Mouse (Mus musculus): Measurements from ENCODE around the gene Samd4b. TPM values are rescaled to one million over a fixed set of nuclear protein-coding genes. Genes with fewer than 3 reads are reported as not detected.
"Not testable (repeated sequence)": the region's sequence is repeated elsewhere in the genome, so short reads cannot be mapped to it uniquely, and the experiment has no call there.

Gene Samd4b
- total and polyA plus RNA-seq, 2 experiments from 2014 or later = 19.2 to 56.0 TPM

- peak within 1 kb of the TSS; percentile 64 for H3K4me3 ChIP-seq (ENCODE audit: low read depth, low read length)
- DNase-seq (ENCODE audit: low spot score) = peak; percentile 100
- no peaks in the 10 kb centered on the region for H3K27me3 ChIP-seq (ENCODE audit: insufficient read depth, low read length)
- peak within 1 kb of the TSS; percentile 78 for H3K9ac ChIP-seq (replicated peaks; ENCODE audit: low read length, poor library complexity, severe bottlenecking)
- peaks cover 35% of the 10 kb centered on the region for H3K36me3 ChIP-seq (ENCODE audit: insufficient read depth, low read length)
- 0 out of 2 replicates have a peak, but pooled peaks cover 3% of the 10 kb centered on the region for H3K4me1 ChIP-seq (ENCODE audit: insufficient read depth, low read length)
- H3K27ac ChIP-seq (ENCODE audit: low read depth, low read length) = peak within 1 kb of the TSS; percentile 77
- under 1% methylated on average over 58 of the region's 58 CpGs for WGBS
- peak; percentile 97 for ATAC-seq (ENCODE audit: low FRiP score)
- peak; percentile 12; the same call in 1 of the 2 replicates for TF ChIP-seq CTCF (IDR thresholded peaks at IDR 0.05)
- no peaks in the 10 kb centered on the region for H3K9me3 ChIP-seq (ENCODE audit: low read length)
- peak within 1 kb of the TSS; percentile 89 for H3K4me2 ChIP-seq (ENCODE audit: low read depth, low read length, poor library complexity, severe bottlenecking)
Measured at GRCm38 (mm10) chr7:28392429-28393271, 205.3 kb downstream of the Samd4b start, which contains the start of the genes Med29 and Paf1. Med29 (minus strand) TSS chr7:28392708. Paf1 (plus strand) TSS chr7:28392951.

GRCm38 (mm10) chr7:28390331-28390730, 207.6 kb downstream of the Samd4b start:
- DNase-seq (ENCODE audit: low spot score) (no peak), ATAC-seq (ENCODE audit: low FRiP score) (no peak)
- Histone ChIP-seq H3K4me1 (ENCODE audit: insufficient read depth, low read length) (0 out of 2 replicates have a peak, but pooled peaks cover 3% of the 10 kb centered on the region), H3K9ac (replicated peaks; ENCODE audit: low read length, poor library complexity, severe bottlenecking) (no peak overlapping the region), H3K27me3 (ENCODE audit: insufficient read depth, low read length) (no peaks in the 10 kb centered on the region), H3K4me2 (ENCODE audit: low read depth, low read length, poor library complexity, severe bottlenecking) (no peak overlapping the region), H3K4me3 (ENCODE audit: low read depth, low read length) (no peak overlapping the region), H3K9me3 (ENCODE audit: low read length) (no peaks in the 10 kb centered on the region), H3K27ac (ENCODE audit: low read depth, low read length) (no peak overlapping the region), H3K36me3 (ENCODE audit: insufficient read depth, low read length) (peaks cover 28% of the 10 kb centered on the region)
- WGBS = 95% methylated on average over 3 of the region's 3 CpGs
- no peak for TF ChIP-seq CTCF (IDR thresholded peaks at IDR 0.05)

- not testable (repeated sequence) for H3K9me3 ChIP-seq (ENCODE audit: low read length); H3K27ac ChIP-seq (ENCODE audit: low read depth, low read length); ATAC-seq (ENCODE audit: low FRiP score); H3K9ac ChIP-seq (replicated peaks; ENCODE audit: low read length, poor library complexity, severe bottlenecking); H3K27me3 ChIP-seq (ENCODE audit: insufficient read depth, low read length); DNase-seq (ENCODE audit: low spot score); H3K4me3 ChIP-seq (ENCODE audit: low read depth, low read length); H3K4me2 ChIP-seq (ENCODE audit: low read depth, low read length, poor library complexity, severe bottlenecking); H3K4me1 ChIP-seq (ENCODE audit: insufficient read depth, low read length)
- peaks cover 23% of the 10 kb centered on the region for H3K36me3 ChIP-seq (ENCODE audit: insufficient read depth, low read length)
- 87% methylated on average over 7 of the region's 7 CpGs for WGBS
Measured at GRCm38 (mm10) chr7:28387384-28387783, 210.6 kb downstream of the Samd4b start.

- not testable (repeated sequence) for H3K4me3 ChIP-seq (ENCODE audit: low read depth, low read length); H3K4me1 ChIP-seq (ENCODE audit: insufficient read depth, low read length); H3K9ac ChIP-seq (replicated peaks; ENCODE audit: low read length, poor library complexity, severe bottlenecking); H3K4me2 ChIP-seq (ENCODE audit: low read depth, low read length, poor library complexity, severe bottlenecking); DNase-seq (ENCODE audit: low spot score); H3K27me3 ChIP-seq (ENCODE audit: insufficient read depth, low read length); H3K9me3 ChIP-seq (ENCODE audit: low read length); ATAC-seq (ENCODE audit: low FRiP score); H3K27ac ChIP-seq (ENCODE audit: low read depth, low read length)
- WGBS = 82% methylated on average over 6 of the region's 6 CpGs
- H3K36me3 ChIP-seq (ENCODE audit: insufficient read depth, low read length) = peaks cover 23% of the 10 kb centered on the region
Measured at GRCm38 (mm10) chr7:28386877-28387276, 211.1 kb downstream of the Samd4b start.

GRCm38 (mm10) chr7:28386462-28386861, 211.5 kb downstream of the Samd4b start:
- TF ChIP-seq CTCF (IDR thresholded peaks at IDR 0.05) = peak; percentile 85
- Histone ChIP-seq H3K9ac (replicated peaks; ENCODE audit: low read length, poor library complexity, severe bottlenecking) (0 out of 2 replicates have a peak overlapping the region, but pooled peaks have one; percentile 8), H3K4me2 (ENCODE audit: low read depth, low read length, poor library complexity, severe bottlenecking) (no peak overlapping the region), H3K4me3 (ENCODE audit: low read depth, low read length) (no peak overlapping the region), H3K9me3 (ENCODE audit: low read length) (no peaks in the 10 kb centered on the region), H3K4me1 (ENCODE audit: insufficient read depth, low read length) (no peaks in the 10 kb centered on the region), H3K36me3 (ENCODE audit: insufficient read depth, low read length) (peaks cover 23% of the 10 kb centered on the region), H3K27me3 (ENCODE audit: insufficient read depth, low read length) (no peaks in the 10 kb centered on the region), H3K27ac (ENCODE audit: low read depth, low read length) (no peak overlapping the region)
- ATAC-seq (ENCODE audit: low FRiP score) (peak; percentile 62; the same call in 1 of the 2 replicates), DNase-seq (ENCODE audit: low spot score) (peak; percentile 75)
- WGBS = 23% methylated on average over 4 of the region's 4 CpGs

GRCm38 (mm10) chr7:28386007-28386406, 211.9 kb downstream of the Samd4b start:
- no peak overlapping the region for H3K4me3 ChIP-seq (ENCODE audit: low read depth, low read length)
- H3K36me3 ChIP-seq (ENCODE audit: insufficient read depth, low read length) = peaks cover 23% of the 10 kb centered on the region

More at GRCm38 (mm10) chr7:28386007-28386406, 211.9 kb downstream of the Samd4b start:
- 0 out of 2 replicates have a peak overlapping the region, but pooled peaks have one; percentile 8 for H3K9ac ChIP-seq (replicated peaks; ENCODE audit: low read length, poor library complexity, severe bottlenecking)
- no peak for ATAC-seq (ENCODE audit: low FRiP score)
- H3K27ac ChIP-seq (ENCODE audit: low read depth, low read length) = no peak overlapping the region
- H3K4me1 ChIP-seq (ENCODE audit: insufficient read depth, low read length) = no peaks in the 10 kb centered on the region
- H3K9me3 ChIP-seq (ENCODE audit: low read length) = no peaks in the 10 kb centered on the region
- no peaks in the 10 kb centered on the region for H3K27me3 ChIP-seq (ENCODE audit: insufficient read depth, low read length)
- H3K4me2 ChIP-seq (ENCODE audit: low read depth, low read length, poor library complexity, severe bottlenecking) = no peak overlapping the region
- 87% methylated on average over 7 of the region's 7 CpGs for WGBS
- DNase-seq (ENCODE audit: low spot score) = no peak
- no peak for TF ChIP-seq CTCF (IDR thresholded peaks at IDR 0.05)

Measured in midbrain, postnatal 0 days (tissue).